Mouse (Mus musculus): Measurements from ENCODE around the gene Vsig10. TPM values are rescaled to one million over a fixed set of nuclear protein-coding genes. Genes with fewer than 3 reads are reported as not detected.
"Not testable (repeated sequence)": the region's sequence is repeated elsewhere in the genome, so short reads cannot be mapped to it uniquely, and the experiment has no call there.

Gene Vsig10
- total RNA-seq (2021), result 1 to 10 TPM; 3.4 to 6.2 TPM
- long read RNA-seq, experiment 1, result 0 reads
- long read RNA-seq, experiment 2, partial matches to known transcripts, result 1 of 2 reads
- long read RNA-seq, experiment 2, other reads (novel, unspliced or antisense), result 0 of 2 reads

DNA sequence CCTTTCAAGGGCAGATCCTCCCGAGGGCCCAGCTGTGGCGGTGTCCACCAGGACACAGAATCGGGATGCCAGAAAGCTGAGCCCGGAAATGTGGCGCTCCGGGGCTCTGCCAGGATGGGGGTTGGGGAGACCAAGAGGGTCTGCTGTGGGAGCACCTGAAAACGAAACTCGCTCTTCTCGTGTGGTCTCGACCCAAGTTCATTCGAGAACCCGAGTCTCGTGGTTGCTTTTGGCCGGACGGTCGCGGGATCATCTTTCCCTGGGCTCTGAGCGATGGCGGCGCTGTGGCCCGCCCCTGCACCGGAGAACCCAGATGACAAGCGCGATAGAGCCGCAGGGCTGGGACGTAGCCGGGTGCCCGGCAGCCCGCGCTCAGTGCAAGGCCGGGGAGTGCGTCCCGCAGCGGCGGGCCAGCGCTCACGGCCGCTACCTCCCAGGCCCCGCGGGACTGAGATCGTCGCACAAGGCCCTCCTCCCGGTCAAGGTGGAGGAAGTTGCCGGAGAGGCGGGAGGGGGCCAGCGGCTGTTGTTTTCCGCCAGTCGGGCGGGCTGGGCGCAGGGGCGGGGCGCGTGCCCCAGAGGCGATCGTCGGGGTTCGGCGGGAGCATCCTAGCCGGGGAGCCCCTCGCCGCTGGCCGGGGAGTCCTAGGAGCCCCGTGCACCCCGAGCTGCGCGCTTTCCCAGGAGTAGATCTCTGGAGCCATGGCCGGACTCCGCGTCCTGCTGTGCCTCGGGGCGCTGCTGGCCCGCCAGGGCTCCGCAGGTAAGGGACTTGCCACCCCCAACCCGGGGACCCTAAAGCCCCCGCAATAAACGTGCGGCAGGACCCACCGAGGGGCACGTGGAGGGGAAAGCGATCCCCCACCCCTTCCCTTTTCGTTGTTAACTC lies at the start of gene Vsig10:
Gene Vsig10 (plus strand): TSS at position 343 of the 889 bp plus-strand sequence.
- DNase-seq (ENCODE audit: low spot score in 2 of 2), result peak; percentile 21 to 49

DNA sequence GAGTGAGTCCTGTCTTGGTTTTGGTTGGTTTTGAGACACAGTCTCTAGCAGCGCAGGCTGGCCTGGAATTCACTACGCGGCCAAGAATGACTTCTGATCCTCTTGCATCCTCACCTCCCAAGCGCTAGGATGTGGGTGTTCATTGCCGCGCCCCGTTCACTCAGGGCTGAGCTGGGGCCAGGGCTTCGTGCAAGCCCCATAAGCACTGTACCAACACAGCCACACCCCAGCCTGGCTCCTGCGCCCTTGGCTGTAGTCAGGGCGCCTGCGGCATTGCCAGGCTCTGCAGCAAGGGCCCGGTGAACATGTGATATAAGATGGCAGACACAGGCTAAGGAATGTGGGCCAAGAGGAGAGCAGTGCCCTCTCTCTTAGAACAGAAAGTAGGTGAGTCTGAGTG lies 49.5 kb upstream of the Vsig10 start:
- DNase-seq (ENCODE audit: low spot score in 2 of 2), result no peak

DNA sequence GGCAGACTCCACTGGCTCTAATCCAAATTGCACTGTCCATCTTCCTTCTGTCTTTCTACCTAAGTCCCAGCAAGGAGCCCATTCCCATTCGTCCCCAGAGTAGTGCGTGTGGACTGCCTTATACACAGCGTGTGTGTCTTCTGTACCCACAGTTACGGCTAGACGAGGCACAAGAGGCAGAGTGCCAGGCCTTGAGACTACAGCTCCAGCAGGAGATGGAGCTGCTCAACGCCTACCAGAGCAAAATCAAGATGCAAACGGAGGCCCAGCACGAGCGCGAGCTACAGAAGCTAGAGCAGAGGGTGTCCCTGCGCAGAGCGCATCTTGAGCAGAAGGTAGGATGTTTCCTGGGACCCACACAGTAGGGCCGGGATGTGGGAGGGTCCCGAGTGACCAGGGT lies 46.9 kb upstream of the Vsig10 start:
- peak; percentile 50 to 67 for DNase-seq (ENCODE audit: low spot score in 2 of 2)

DNA sequence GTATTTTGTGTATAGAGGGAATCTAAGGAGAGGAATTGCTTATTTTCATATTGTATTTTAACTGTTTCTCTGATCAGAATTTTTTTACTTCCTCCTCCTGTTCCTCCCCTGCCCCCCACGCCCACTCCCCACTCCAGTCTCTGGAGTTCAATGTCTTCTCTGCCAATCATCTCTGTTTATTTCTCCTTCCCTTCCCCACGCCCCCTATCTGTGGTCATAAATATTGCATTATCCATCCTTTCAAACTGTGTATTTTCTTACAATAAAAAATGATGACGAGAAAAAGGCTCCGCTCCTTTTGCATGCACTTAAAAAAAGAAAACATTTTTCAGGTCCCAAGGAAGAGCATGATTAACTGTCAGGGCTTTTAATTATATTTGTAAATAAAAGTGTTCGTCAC lies 44.1 kb upstream of the Vsig10 start:
- DNase-seq (ENCODE audit: low spot score in 2 of 2), result peak in 1 of 2 experiments; percentile 39

DNA sequence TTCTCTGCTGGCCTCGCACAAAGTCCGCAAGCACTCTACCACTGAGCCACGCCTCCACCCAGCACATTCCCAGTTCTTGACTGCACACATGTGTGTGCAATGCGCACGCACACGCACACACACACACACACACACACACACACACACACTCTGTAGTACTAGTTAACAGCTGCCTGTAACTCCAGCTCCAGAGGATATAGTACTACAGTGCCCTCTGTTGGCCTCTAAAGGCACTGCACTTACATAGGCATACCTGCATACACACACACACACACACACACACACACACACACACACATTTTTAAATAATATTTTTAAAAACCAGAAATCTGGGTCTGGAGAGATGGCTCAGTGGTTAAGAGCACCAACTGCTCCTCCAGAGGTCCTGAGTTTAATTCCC lies 41.1 kb upstream of the Vsig10 start:
- DNase-seq (ENCODE audit: low spot score in 2 of 2), result no peak

DNA sequence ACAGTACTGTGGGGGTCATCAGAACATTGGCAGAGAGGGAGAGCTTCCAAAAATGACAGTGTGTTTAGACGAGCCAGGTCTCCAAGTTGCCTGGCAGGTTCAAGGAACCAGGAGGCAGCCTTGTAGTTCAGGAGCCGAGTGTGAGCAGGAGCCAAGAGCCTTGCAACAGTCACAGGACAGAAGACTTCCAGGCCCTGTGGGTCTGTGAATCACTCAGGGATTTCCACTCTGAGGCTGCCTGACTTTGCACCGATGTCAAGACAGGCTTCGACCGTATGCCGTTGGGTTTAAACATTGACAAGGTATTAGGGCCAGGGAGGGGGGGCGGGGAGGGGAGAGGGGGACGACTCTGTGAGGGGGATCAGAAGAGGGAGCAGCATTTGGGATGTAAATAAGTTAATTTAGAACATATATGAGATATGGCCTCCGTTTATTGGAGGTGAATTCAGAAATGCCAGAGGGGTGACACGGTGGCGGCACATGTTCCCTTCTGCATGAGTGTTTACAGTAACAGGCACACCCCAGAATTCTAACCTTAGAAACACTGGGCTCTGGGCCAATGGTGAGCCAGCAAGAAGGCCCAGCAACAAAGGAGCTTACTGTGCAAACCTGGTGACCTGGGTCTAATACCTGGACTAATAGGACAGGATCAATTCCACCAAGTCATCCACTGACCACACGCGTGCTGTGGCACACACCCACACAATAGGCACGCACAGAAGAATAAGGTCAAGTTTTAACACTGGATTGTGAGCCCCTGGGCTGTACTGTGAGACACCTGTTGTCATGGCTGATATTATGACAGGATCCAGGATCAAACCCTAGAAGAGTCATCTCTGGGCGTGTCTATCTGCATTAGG lies 39.8 kb upstream of the Vsig10 start:
- no peak for DNase-seq (ENCODE audit: low spot score in 2 of 2)

DNA sequence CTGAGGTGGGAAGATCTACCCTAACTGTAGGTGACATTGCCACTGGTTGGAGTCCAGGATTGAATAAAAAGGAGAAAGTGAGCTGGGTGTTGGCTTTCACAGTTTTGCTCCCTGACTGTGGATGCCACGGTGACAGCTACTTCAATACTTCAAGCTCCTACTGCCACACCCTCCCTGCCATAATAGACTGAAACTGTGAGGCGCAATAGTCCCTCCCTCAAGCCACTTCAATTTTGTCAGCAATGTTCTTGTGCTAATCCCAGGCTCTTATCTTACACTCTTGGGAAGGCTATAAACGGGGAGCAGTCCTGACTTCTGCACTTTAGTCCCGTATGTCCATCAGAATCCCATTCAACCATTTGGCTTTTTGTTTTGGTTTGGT lies 39.2 kb upstream of the Vsig10 start:
- DNase-seq (ENCODE audit: low spot score in 2 of 2), result no peak

DNA sequence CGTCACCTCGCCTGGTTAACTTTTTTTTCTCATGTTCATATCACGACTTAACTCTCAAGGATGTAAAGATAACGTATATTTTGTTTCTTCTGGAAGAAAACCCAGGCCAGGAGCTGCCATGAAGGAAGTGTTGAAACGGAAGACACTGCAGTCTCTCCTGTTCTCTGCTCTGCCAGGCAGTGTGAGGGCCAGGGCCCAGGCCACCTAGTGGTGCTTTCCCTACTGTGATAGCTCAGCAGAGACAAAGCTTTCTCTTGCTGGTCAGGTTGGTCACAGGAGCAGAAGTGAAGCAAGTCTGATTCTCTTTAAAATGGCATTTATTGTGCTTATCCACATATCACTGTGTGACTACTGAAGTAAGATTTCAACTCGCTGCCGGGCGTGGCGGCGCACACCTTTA lies 37.3 kb upstream of the Vsig10 start:
- no peak for DNase-seq (ENCODE audit: low spot score in 2 of 2)

DNA sequence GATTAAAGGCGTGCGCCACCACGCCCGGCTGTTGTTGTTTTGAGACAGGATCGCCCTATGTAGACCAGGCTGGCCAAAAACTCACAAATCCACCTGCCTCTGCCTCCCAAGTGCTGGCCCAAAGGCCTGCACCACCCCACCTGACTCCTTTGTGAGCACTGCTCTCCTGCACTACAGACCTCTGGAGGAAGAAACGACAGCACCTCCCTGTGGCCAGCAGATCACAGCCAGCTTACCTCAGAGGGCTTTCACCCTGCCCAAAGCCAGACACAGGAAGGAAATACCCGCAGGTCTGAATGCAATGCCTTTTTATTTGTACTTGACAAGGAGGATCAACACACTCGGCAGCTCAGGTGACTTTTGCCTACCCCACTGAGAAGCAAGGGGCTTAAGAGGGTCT lies 36.5 kb upstream of the Vsig10 start:
- DNase-seq (ENCODE audit: low spot score in 2 of 2), result no peak

DNA sequence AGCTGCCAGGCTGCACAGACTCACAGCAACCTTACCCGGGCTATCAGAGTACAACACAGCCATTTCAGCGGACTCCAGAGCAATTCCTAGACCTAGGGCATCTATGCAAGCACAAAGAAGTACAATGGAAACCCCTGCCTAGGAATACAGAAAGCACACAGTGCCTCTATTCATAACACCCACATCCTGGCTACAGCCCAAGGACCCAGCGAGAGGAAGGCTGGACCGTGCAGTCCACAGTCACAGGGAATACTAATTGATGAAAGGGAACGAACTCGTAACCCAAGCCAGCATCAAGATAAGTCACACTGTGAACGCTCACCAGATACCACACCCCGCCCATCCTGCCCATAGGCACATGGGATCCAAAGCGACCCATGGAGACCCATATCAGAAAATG lies 34.9 kb upstream of the Vsig10 start:
- DNase-seq (ENCODE audit: low spot score in 2 of 2), result peak in 1 of 2 experiments; percentile 71

DNA sequence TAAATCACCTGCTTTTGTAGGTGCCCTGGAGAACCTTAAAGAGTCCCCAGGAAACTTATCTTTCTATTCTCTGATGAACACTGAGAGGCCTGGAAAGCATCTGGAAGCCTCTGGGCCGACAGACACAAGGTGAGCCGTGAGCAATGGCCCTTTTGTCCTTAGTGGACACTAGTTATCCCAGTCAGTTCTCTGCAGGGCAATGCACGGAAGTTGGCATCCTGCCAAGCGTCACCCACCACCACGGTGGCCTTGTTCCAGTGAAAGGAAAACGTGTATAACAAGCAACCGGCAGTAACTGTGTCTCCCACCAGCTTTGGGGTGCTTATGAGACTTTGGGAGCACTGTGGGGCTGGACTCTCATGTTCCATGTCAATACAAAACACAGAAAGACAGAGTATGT lies 34.2 kb upstream of the Vsig10 start:
- no peak for DNase-seq (ENCODE audit: low spot score in 2 of 2)

DNA sequence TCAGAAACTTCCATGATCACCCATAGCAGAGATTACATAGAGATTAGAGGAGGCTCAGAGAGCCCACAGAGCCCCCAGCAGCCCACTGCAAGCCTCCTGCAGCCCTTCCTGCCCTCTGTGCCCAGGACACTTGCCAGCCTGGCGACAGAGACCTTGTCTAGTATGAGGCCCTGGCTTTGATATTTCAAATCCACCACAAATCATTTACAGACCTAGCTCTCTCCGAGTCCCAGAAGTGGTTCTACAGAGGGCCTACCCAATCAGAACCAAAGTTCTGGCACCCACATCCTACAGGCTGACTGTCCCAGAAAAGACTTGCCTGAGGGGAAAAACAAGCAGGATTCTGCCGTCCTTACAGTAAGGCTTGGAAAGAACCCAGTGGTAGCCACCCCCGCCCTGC lies 33.6 kb upstream of the Vsig10 start:
- no peak for DNase-seq (ENCODE audit: low spot score in 2 of 2)

DNA sequence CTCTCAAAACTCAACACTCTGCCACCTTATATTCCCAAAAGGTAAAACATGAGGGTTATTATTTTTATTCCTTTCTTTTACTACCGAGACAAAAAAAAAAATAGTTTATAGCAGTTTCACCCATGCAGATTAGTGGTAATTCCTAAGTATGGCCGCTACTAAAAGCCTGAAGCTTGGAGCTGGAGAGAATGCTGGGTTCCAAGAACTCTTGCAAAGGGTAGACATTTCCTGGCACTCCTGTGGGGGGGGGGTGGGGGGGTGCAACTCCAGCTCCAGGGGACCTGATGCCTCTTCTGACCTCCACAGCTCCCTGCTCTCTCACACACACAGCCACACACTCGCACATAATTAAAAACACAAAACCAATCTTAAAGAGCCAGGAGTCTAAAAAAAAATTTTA lies 32.6 kb upstream of the Vsig10 start:
- no peak for DNase-seq (ENCODE audit: low spot score in 2 of 2)

DNA sequence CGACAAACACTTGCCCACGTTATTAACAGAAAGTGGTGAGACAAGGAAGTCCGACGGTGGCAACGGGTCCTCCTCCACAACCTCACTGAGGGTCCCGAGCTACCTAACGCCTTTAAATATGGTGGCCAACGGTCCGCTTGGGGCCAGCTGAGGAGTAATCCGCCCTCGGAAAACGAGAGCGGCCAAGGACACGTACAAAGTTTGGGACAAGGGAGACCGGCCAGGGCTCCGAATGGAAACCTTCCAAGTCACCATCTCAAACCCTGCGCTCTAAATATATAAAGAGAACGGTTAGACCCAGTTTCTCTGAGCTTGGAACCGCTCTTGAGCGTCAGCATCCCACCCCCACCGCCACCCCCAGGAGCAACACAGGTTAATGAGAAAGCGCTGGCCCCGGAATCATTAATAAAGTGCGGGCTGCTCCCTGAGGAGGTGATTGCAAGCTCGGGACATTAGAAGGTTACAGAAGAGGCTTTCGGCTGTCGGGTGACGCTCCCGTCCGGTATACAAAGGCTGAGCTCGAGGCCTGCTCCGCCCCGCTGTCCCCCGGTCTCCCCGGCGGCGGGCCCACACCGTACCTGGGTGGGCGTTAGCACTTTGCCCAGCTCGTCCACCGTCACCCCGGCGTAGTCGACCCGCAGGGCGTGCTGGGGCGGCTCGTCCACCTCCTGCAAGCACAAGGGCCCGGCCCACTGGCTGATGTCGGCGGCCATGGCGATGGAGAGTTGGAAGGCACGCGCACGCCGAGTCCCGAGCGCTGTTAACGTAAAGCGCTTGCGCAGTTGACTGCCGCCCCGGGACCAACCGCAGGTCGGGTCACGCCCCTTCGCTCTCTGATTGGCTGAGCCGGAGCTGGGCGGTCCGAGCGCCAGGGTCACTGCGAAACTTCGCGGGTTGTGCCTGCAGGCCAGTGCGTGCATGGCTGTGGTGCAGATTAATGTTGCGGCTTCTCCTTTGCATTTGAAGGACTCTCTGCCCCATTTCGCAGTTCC lies 31.8 kb upstream of the Vsig10 start, which contains the start of gene Pebp1:
Gene Pebp1 (minus strand): TSS at position 795 of the 992 bp plus-strand sequence.
- DNase-seq (ENCODE audit: low spot score in 2 of 2), result peak; percentile 91 to 95

DNA sequence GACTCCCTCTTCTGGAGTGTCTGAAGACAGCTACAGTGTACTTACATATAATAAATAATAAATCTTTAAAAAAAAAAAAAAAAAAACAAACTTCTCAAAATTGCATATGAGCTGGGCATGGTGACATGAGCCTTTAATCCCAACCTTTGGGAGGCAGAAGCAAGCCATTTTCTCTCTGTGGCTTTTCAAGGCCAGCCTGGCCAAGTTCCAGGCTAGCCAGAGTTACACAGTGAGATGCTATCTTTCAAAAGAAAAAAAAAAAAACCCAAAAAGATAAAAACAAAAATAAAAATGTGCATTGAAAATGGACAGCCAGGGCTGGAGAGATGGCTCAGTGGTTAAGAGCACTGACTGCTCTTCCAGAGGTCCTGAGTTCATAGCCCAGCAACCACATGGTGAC lies 29.2 kb upstream of the Vsig10 start:
- DNase-seq (ENCODE audit: low spot score in 2 of 2), result no peak

DNA sequence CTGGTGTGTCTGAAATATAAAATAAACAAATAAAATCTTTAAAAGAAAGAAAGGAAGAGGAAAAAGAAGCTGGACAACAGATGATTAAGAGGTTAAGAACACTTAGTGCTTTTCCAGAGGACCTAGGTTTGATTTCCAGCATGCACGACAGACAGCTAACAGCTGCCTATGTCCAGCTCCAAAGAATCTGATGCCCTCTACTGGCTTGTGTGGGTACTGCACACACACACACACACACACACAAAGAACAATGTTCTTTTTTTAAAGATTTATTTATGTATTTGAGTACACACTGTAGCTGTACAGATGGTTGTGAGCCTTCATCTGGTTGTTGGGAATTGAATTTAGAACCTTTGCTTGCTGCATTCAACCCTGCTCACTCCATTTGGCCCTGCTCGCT lies 28.8 kb upstream of the Vsig10 start:
- DNase-seq (ENCODE audit: low spot score in 2 of 2), result no peak

DNA sequence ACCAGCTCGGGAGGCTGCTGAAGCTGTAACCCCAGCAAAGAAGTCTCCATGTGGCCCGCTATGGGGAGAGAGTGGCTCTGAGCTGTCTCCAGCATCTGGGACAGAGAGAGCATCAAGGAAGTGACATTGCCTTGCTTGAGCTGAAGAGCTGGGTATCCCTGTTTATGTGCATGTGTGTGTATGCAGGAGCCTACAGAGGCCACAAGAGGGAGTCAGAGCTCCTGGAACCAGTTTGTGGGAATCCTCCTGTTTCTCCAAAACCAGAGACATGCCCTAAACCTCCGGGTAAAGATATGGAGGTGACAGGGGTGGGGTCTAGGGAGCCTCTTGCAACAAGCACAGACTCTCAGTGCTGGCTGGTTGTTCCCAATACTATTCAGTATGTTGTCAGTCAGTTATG lies 27.6 kb upstream of the Vsig10 start:
- DNase-seq (ENCODE audit: low spot score in 2 of 2), result no peak

DNA sequence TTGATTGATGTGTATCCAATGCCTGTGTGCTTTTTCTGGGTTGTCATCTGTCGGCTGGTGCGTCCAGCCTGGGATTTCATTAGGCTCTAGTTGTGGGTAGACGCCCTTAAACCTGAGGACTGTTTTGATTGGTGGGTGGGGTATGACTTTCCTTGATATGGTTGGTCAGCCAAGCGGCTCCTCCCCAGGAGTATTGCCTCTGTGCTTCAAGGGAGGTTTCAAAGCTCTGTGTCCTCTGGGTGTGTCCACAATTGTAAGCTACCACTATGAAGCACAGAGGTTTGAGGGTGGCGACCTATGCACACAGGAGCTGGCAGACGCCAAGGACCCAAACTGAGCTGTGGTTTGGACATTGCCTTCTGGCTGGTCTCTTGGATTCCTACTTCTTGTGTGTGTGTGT lies 26.3 kb upstream of the Vsig10 start:
- no peak for DNase-seq (ENCODE audit: low spot score in 2 of 2)

DNA sequence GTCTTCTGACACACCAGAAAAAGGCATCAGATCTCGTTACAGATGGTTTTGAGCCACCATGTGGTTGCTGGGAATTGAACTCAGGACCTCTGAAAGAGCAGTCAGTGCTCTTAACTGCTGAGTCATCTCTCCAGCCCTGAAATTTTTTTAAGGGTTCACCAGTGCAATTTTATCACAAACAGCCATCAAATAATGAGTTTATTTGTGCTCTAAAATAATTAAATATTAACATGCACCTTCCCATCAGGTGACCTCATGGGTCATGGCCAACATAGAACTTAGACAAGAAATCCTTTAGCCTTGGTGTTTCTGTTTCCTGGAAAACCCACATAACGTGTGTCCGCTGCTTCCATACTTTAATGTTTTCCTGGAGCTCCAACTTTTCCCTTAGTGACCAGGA lies 25.1 kb upstream of the Vsig10 start:
- not testable (repeated sequence) for DNase-seq (ENCODE audit: low spot score in 2 of 2)

DNA sequence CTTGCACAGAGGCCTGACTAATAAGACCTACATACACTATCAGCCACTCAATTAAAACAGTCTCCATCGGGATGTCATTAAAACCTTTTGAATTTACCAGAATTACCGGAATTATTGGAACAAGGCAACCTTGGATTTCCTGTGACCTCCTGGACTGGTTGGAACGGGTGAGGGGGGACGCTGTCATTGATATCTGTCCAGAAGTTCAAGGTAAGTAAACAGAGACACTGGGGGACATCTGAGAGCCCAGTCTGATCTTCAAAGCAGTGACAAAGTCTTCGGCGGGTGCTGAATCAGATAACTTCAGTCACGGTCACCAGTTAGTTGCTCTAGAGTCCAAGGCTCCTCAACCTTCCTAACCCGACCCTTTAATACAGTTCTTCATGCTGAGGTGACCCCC lies 23.9 kb upstream of the Vsig10 start:
- DNase-seq (ENCODE audit: low spot score in 2 of 2), result no peak

DNA sequence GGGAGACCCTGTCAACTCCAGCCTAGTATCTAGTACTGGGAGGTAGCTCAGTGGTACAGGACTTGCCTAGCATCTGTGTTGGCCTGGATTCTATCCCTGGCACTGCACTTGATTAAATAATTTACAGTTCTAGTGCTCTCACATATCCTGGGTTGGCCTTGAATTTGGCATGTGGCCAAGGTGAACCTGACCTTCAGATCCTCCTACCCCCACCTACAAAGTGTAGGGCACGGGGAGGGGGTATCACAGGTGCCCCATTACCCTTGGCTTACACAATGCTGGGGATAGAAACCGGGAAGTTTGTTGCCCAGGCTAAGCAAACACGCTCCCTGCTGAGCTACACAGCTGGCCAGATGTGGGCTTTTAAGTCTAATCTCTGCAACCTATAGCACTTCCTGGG lies 16.0 kb upstream of the Vsig10 start:
- no peak for DNase-seq (ENCODE audit: low spot score in 2 of 2)
